ENCODE assay signal across 11 mouse cellular contexts in the genomic region with DNA sequence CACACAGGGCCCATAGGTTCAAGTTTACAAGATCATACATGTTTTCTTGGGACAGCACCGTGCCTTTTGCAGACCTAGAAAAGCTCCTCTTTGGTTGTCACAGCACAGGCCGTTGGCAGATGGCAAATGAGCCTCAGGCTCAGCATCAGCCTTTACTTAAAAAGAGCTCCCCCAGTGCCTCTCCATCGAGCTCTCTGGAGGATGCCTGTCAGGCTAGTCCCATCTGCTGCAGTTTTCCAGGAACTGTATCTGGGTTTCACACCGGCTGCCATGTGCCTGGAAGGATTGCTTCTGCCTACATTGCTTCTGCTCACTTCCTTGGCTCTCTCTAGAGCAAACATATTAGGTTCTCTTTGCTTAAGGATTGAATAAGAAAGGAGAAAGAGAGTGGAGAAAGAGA.
A peak's percentile ranks its signal among the peaks of the same experiment; 100 is the strongest.
DNase-seq lines count a peak whose midpoint lies in the region; ATAC-seq lines count a peak whose summit lies in the region.
"Had no signal": no experiment of that assay in that cellular context is flagged by ENCODE, and none has a peak within 500 bp of the region (broad histone marks: within the 10 kb centered on the region; RNA-seq: fewer than 3 reads in every experiment).

No protein-coding gene starts in this region.

- H3K4me3 ChIP-seq in hindbrain, embryonic 10.5 days, result no peak overlapping the region
- no peak overlapping the region for H3K4me3 ChIP-seq in hindbrain, embryonic 12.5 days
- no peak overlapping the region for H3K4me3 ChIP-seq in liver, embryonic 11.5 days (ENCODE audit: low read depth, low read length)
- H3K4me3 ChIP-seq: embryonic facial prominence, embryonic 13.5 days had no signal

- peak; percentile 6 for DNase-seq in hindbrain, embryonic 10.5 days (ENCODE audit: low spot score)
- peak; percentile 41 to 49 for DNase-seq in cerebellum, postnatal 36 days
- peak; percentile 12 to 21 for DNase-seq in layer of hippocampus, postnatal 10 days (ENCODE audit: low spot score in 2 of 2)
- DNase-seq in right cerebral cortex, adult 2 months (ENCODE audit: low spot score in 2 of 2), result peak; percentile 34 to 41
- DNase-seq in liver, embryonic 11.5 days (ENCODE audit: low spot score), result no peak
- DNase-seq: B cell, adult 2 months had no signal

- H3K27ac ChIP-seq in hindbrain, embryonic 10.5 days, result no peak overlapping the region
- H3K27ac ChIP-seq in hindbrain, embryonic 12.5 days, result no peak overlapping the region
- H3K27ac ChIP-seq in liver, embryonic 11.5 days (ENCODE audit: low read depth, low read length), result no peak overlapping the region
- H3K27ac ChIP-seq: embryonic facial prominence, embryonic 13.5 days had no signal

- ATAC-seq in hindbrain, embryonic 12.5 days (ENCODE audit: low FRiP score), result no peak
- ATAC-seq in liver, embryonic 11.5 days (replicated peaks; ENCODE audit: low FRiP score), result no peak
- no peak for ATAC-seq in megakaryocyte-erythroid progenitor cell, adult 5-6 weeks (replicated peaks; ENCODE audit: low FRiP score, low TSS enrichment, poor library complexity, severe bottlenecking)
- no peak for ATAC-seq in CD4-positive, CD25-positive, alpha-beta regulatory T cell, adult 4 months
- ATAC-seq: Patski had no signal

- no peaks in the 10 kb centered on the region for H3K36me3 ChIP-seq in hindbrain, embryonic 10.5 days
- no peaks in the 10 kb centered on the region for H3K36me3 ChIP-seq in hindbrain, embryonic 12.5 days
- H3K36me3 ChIP-seq in liver, embryonic 11.5 days (ENCODE audit: control insufficient read depth, insufficient read depth, low read length), result no peaks in the 10 kb centered on the region
- H3K36me3 ChIP-seq: embryonic facial prominence, embryonic 13.5 days had no signal

- H3K4me1 ChIP-seq in hindbrain, embryonic 10.5 days (replicated peaks), result no peaks in the 10 kb centered on the region
- H3K4me1 ChIP-seq in hindbrain, embryonic 12.5 days, result no peaks in the 10 kb centered on the region
- H3K4me1 ChIP-seq in liver, embryonic 11.5 days (replicated peaks; ENCODE audit: control insufficient read depth, insufficient read depth, low read length), result no peaks in the 10 kb centered on the region
- H3K4me1 ChIP-seq: embryonic facial prominence, embryonic 13.5 days had no signal

- H3K9ac ChIP-seq in hindbrain, embryonic 12.5 days, result no peak overlapping the region
- H3K9ac ChIP-seq in liver, embryonic 11.5 days (ENCODE audit: low read depth, low read length), result no peak overlapping the region
- H3K9ac ChIP-seq: embryonic facial prominence, embryonic 13.5 days had no signal

- no peaks in the 10 kb centered on the region for H3K9me3 ChIP-seq in hindbrain, embryonic 10.5 days
- no peaks in the 10 kb centered on the region for H3K9me3 ChIP-seq in hindbrain, embryonic 12.5 days (replicated peaks)
- H3K9me3 ChIP-seq in liver, embryonic 11.5 days (ENCODE audit: control insufficient read depth, low read length), result no peaks in the 10 kb centered on the region
- H3K9me3 ChIP-seq: embryonic facial prominence, embryonic 13.5 days had no signal

- H3K4me2 ChIP-seq in hindbrain, embryonic 12.5 days (replicated peaks), result no peak overlapping the region
- no peak overlapping the region for H3K4me2 ChIP-seq in liver, embryonic 11.5 days
- H3K4me2 ChIP-seq: embryonic facial prominence, embryonic 13.5 days had no signal

- no peaks in the 10 kb centered on the region for H3K27me3 ChIP-seq in hindbrain, embryonic 10.5 days (ENCODE audit: insufficient read depth, poor library complexity, severe bottlenecking)
- no peaks in the 10 kb centered on the region for H3K27me3 ChIP-seq in hindbrain, embryonic 12.5 days
- no peaks in the 10 kb centered on the region for H3K27me3 ChIP-seq in liver, embryonic 11.5 days (replicated peaks; ENCODE audit: control insufficient read depth, insufficient read depth, low read length)
- H3K27me3 ChIP-seq: embryonic facial prominence, embryonic 13.5 days had no signal

- 76% methylated on average over 4 of the region's 4 CpGs for WGBS in hindbrain, embryonic 10.5 days
- WGBS in hindbrain, embryonic 12.5 days, result 59% methylated on average over 4 of the region's 4 CpGs
- 64% methylated on average over 4 of the region's 4 CpGs for WGBS in liver, embryonic 11.5 days
